In genomic region chr7:126693256-126693655, GRCm38 (mm10) we compare ENCODE assay signal across 8 mouse cellular contexts. TPM values are rescaled to one million over a fixed set of nuclear protein-coding genes. Genes with fewer than 3 reads are reported as not detected.
DNase-seq lines count a peak whose midpoint lies in the region; ATAC-seq and TF ChIP-seq lines count a peak whose summit lies in the region.

No protein-coding gene starts in this region.

- H3K9me3 ChIP-seq in ES-Bruce4 (replicated peaks; ENCODE audit: control insufficient read depth, insufficient read depth, low read length, poor library complexity, severe bottlenecking), result no peaks in the 10 kb centered on the region
- H3K9me3 ChIP-seq in midbrain, embryonic 10.5 days (replicated peaks), result no peaks in the 10 kb centered on the region

- H3K4me3 ChIP-seq in ES-Bruce4 (ENCODE audit: low read depth, low read length), result no peak overlapping the region; the same call in 1 of the 2 replicates
- H3K4me3 ChIP-seq in midbrain, embryonic 10.5 days, result peak overlapping the region; percentile 20; the same call in 1 of the 2 replicates

- 46% methylated on average over 3 of the region's 3 CpGs for WGBS in midbrain, embryonic 10.5 days

- no peaks in the 10 kb centered on the region for H3K27me3 ChIP-seq in ES-Bruce4 (ENCODE audit: control insufficient read depth, insufficient read depth, low read length, poor library complexity, severe bottlenecking)
- H3K27me3 ChIP-seq in midbrain, embryonic 10.5 days (ENCODE audit: low read depth, poor library complexity, severe bottlenecking), result no peaks in the 10 kb centered on the region

- ATAC-seq in megakaryocyte-erythroid progenitor cell, adult 5-6 weeks (replicated peaks; ENCODE audit: low FRiP score, low TSS enrichment, poor library complexity, severe bottlenecking), result no peak

- no peak overlapping the region for H3K9ac ChIP-seq in ES-Bruce4 (ENCODE audit: low read depth, poor library complexity, severe bottlenecking)

- TF ChIP-seq CTCF in ES-Bruce4 (IDR thresholded peaks at IDR 0.05; ENCODE audit: low read depth, low read length), result peak; percentile 80

- DNase-seq in adipocyte (ENCODE audit: low spot score), result peak; percentile 90
- DNase-seq in embryo, embryonic 10 days (ENCODE audit: low spot score), result peak; percentile 89
- peak; percentile 52 to 79 for DNase-seq in heart, adult 9 months (ENCODE audit: low spot score in 2 of 2)
- DNase-seq in layer of hippocampus, postnatal 25 days (ENCODE audit: extremely low spot score in 1 of 2, low spot score in 1 of 2), result peak; percentile 62 to 91
- DNase-seq in midbrain, embryonic 10.5 days (ENCODE audit: low spot score), result peak; percentile 72
- DNase-seq in right cerebral cortex, postnatal 36 days (ENCODE audit: low spot score in 2 of 2), result peak; percentile 57 to 70

- H3K27ac ChIP-seq in ES-Bruce4 (ENCODE audit: insufficient read depth, low read length), result peak overlapping the region; percentile 30; the same call in 1 of the 2 replicates
- no peak overlapping the region for H3K27ac ChIP-seq in midbrain, embryonic 10.5 days (replicated peaks)

- TF ChIP-seq EP300 in ES-Bruce4 (IDR thresholded peaks at IDR 0.05; ENCODE audit: insufficient read depth, low read depth, low read length), result no peak

- TF ChIP-seq POLR2A in ES-Bruce4 (IDR thresholded peaks at IDR 0.05; ENCODE audit: insufficient read depth, low read length), result no peak

- H3K4me1 ChIP-seq in ES-Bruce4 (ENCODE audit: control insufficient read depth, insufficient read depth, low read length), result peaks cover 2% of the 10 kb centered on the region
- H3K4me1 ChIP-seq in midbrain, embryonic 10.5 days, result peaks cover 32% of the 10 kb centered on the region

- peaks cover 14% of the 10 kb centered on the region for H3K36me3 ChIP-seq in ES-Bruce4 (ENCODE audit: control insufficient read depth, insufficient read depth, low read length, poor library complexity, severe bottlenecking)
- peaks cover 44% of the 10 kb centered on the region for H3K36me3 ChIP-seq in midbrain, embryonic 10.5 days

RNA-seq across cellular contexts. Expression of gene Bola2, which starts 1.9 kb away (rescaled TPM):
- polyA plus RNA-seq in ES-Bruce4 (2011; ENCODE audit: insufficient read depth, insufficient read length, low read depth, missing spikeins), result 76.0 and 103 TPM in 2 replicates
- total RNA-seq in layer of hippocampus, postnatal 25 days (2021), result 100 to 1,000 TPM; 104 to 112 TPM
- polyA plus RNA-seq in midbrain, embryonic 10.5 days (2016; fragmentation: Nextera tagmentation; extraction: Ambion mirVana), result 186 and 216 TPM in 2 replicates
- 212 and 218 TPM in 2 replicates for total RNA-seq in megakaryocyte-erythroid progenitor cell, adult 5-6 weeks (2014; fragmentation: Nextera tagmentation)
- total RNA-seq in megakaryocyte-erythroid progenitor cell, adult 5-6 weeks (2017), result 107 and 179 TPM in 2 replicates

RNA-seq across cellular contexts. Expression of gene Slx1b, which starts 2.3 kb away (rescaled TPM):
- polyA plus RNA-seq in ES-Bruce4 (2011; ENCODE audit: insufficient read depth, insufficient read length, low read depth, missing spikeins), result 16.6 and 17.4 TPM in 2 replicates
- total RNA-seq in layer of hippocampus, postnatal 25 days (2021), result 10 to 100 TPM; 16.4 to 19.4 TPM
- 14.1 and 15.5 TPM in 2 replicates for polyA plus RNA-seq in midbrain, embryonic 10.5 days (2016; fragmentation: Nextera tagmentation; extraction: Ambion mirVana)
- total RNA-seq in megakaryocyte-erythroid progenitor cell, adult 5-6 weeks (2014; fragmentation: Nextera tagmentation), result 3.7 and 9.3 TPM in 2 replicates
- total RNA-seq in megakaryocyte-erythroid progenitor cell, adult 5-6 weeks (2017), result 2.9 and 3.0 TPM in 2 replicates

RNA-seq across cellular contexts. Expression of gene Coro1a, which starts 14.3 kb away (rescaled TPM):
- 4.9 and 5.9 TPM in 2 replicates for polyA plus RNA-seq in ES-Bruce4 (2011; ENCODE audit: insufficient read depth, insufficient read length, low read depth, missing spikeins)
- total RNA-seq in layer of hippocampus, postnatal 25 days (2021), result 100 to 1,000 TPM; 129 to 139 TPM
- 42.7 and 50.1 TPM in 2 replicates for polyA plus RNA-seq in midbrain, embryonic 10.5 days (2016; fragmentation: Nextera tagmentation; extraction: Ambion mirVana)
- total RNA-seq in megakaryocyte-erythroid progenitor cell, adult 5-6 weeks (2014; fragmentation: Nextera tagmentation), result 31.8 and 35.5 TPM in 2 replicates
- 40.7 and 41.2 TPM in 2 replicates for total RNA-seq in megakaryocyte-erythroid progenitor cell, adult 5-6 weeks (2017)

RNA-seq across cellular contexts. Expression of gene Sult1a1, which starts 17.0 kb away (rescaled TPM):
- not detected in 2 replicates for polyA plus RNA-seq in ES-Bruce4 (2011; ENCODE audit: insufficient read depth, insufficient read length, low read depth, missing spikeins)
- 10 to 100 TPM in 1 of 2 experiments, 1 to 10 TPM in 1; 9.5 to 11.1 TPM for total RNA-seq in layer of hippocampus, postnatal 25 days (2021)
- 0.29 TPM in 1 of 2 replicates, not detected in the other for polyA plus RNA-seq in midbrain, embryonic 10.5 days (2016; fragmentation: Nextera tagmentation; extraction: Ambion mirVana)
- total RNA-seq in megakaryocyte-erythroid progenitor cell, adult 5-6 weeks (2014; fragmentation: Nextera tagmentation), result not detected in 2 replicates
- not detected in 2 replicates for total RNA-seq in megakaryocyte-erythroid progenitor cell, adult 5-6 weeks (2017)

RNA-seq across cellular contexts. Expression of gene Sgf29, which starts 44.1 kb away (rescaled TPM):
- 42.7 and 54.0 TPM in 2 replicates for polyA plus RNA-seq in ES-Bruce4 (2011; ENCODE audit: insufficient read depth, insufficient read length, low read depth, missing spikeins)
- total RNA-seq in layer of hippocampus, postnatal 25 days (2021), result 10 to 100 TPM; 30.5 to 35.1 TPM
- 61.9 and 63.5 TPM in 2 replicates for polyA plus RNA-seq in midbrain, embryonic 10.5 days (2016; fragmentation: Nextera tagmentation; extraction: Ambion mirVana)
- 100 and 125 TPM in 2 replicates for total RNA-seq in megakaryocyte-erythroid progenitor cell, adult 5-6 weeks (2014; fragmentation: Nextera tagmentation)
- total RNA-seq in megakaryocyte-erythroid progenitor cell, adult 5-6 weeks (2017), result 37.4 and 51.0 TPM in 2 replicates
